Mouse (Mus musculus) intestine, embryonic 16.5 days (tissue): ENCODE results near the gene Bmp7. TPM values are rescaled to one million over a fixed set of nuclear protein-coding genes. Genes with fewer than 3 reads are reported as not detected.

Source experiments
- microRNA-seq: library from miRNA; unstranded; fragments of <30 nt; microRNA quantifications from one replicate; pipeline ENCODE4, GENCODE M21; 2016
- polyA plus RNA-seq: library from polyadenylated mRNA; unstranded; fragments of >200 nt; fragmentation: Nextera tagmentation; extraction: Ambion mirVana; gene quantifications from 2 replicates; pipeline ENCODE4 v1.2.1, GENCODE M21; 2015

The Bmp7 gene
- polyA plus RNA-seq, 1 experiment from 2014 or later, result 19.6 TPM

Small RNA genes within 50 kb of the gene (microRNA-seq; reads per million reads assigned to microRNA genes)
- not detected for gene Gm22773

Other genes with a start within 250 kb of the Bmp7 start
- gene Spo11, start 37.4 kb upstream of the Bmp7 start, polyA plus RNA-seq, result 0.04 and 0.11 TPM in 2 replicates
- 110 and 117 TPM in 2 replicates for gene Rae1, start 59.8 kb upstream of the Bmp7 start, polyA plus RNA-seq
- 62.6 and 64.6 TPM in 2 replicates for gene Rbm38, start 80.2 kb upstream of the Bmp7 start, polyA plus RNA-seq
- gene Ctcfl, start 179.2 kb upstream of the Bmp7 start, polyA plus RNA-seq, result 0.22 and 0.23 TPM in 2 replicates
- 14.0 and 19.7 TPM in 2 replicates for gene Pck1, start 212.7 kb upstream of the Bmp7 start, polyA plus RNA-seq